9 mouse cellular contexts compared by ENCODE assay signal in genomic region chr11:86920111-86921080, GRCm38 (mm10).
DNase-seq lines count a peak whose midpoint lies in the region; ATAC-seq and TF ChIP-seq lines count a peak whose summit lies in the region.
"Had no signal": no experiment of that assay in that cellular context is flagged by ENCODE, and none has a peak within 500 bp of the region (broad histone marks: within the 10 kb centered on the region; RNA-seq: fewer than 3 reads in every experiment).

No protein-coding gene starts in this region.

- H3K9ac ChIP-seq in neural tube, embryonic 12.5 days: 0 out of 2 replicates have a peak overlapping the region, but pooled peaks have one; percentile 13

- 66% methylated on average over 20 of the region's 20 CpGs for WGBS in neural tube, embryonic 12.5 days

- H3K4me1 ChIP-seq in embryonic fibroblast, embryonic 13.5 days (ENCODE audit: control insufficient read depth, insufficient read depth, low read length): peaks cover 13% of the 10 kb centered on the region; the same call in 1 of the 2 replicates
- H3K4me1 ChIP-seq in neural tube, embryonic 12.5 days: no peaks in the 10 kb centered on the region

- TF ChIP-seq CTCF in embryonic fibroblast, embryonic 13.5 days (IDR thresholded peaks at IDR 0.05; ENCODE audit: borderline replicate concordance, insufficient read depth, low read length): no peak

- TF ChIP-seq POLR2A in embryonic fibroblast, embryonic 13.5 days (IDR thresholded peaks at IDR 0.05; ENCODE audit: low read depth, low read length): peak; percentile 34; the same call in 1 of the 2 replicates

- no peaks in the 10 kb centered on the region for H3K9me3 ChIP-seq in neural tube, embryonic 12.5 days

- no peak for DNase-seq in cerebellum, postnatal 4 days (ENCODE audit: low spot score in 2 of 2)
- peak; percentile 74 for DNase-seq in adrenal gland, postnatal 10 days
- DNase-seq in heart, postnatal 25 days (ENCODE audit: low spot score): peak; percentile 58
- DNase-seq in liver: peak; percentile 6

- no peak overlapping the region for H3K4me3 ChIP-seq in embryonic fibroblast, embryonic 13.5 days (ENCODE audit: insufficient read depth, low read length)
- no peak overlapping the region for H3K4me3 ChIP-seq in neural tube, embryonic 12.5 days
- H3K4me3 ChIP-seq: erythroblast, embryonic 14.5 days had no signal

- H3K27ac ChIP-seq in embryonic fibroblast, embryonic 13.5 days (ENCODE audit: insufficient read depth, low read length): peak overlapping the region; percentile 69
- H3K27ac ChIP-seq in neural tube, embryonic 12.5 days: no peak overlapping the region

- no peaks in the 10 kb centered on the region for H3K27me3 ChIP-seq in neural tube, embryonic 12.5 days (replicated peaks)

- peak; percentile 69 for ATAC-seq in cerebellum, adult (ENCODE audit: insufficient number of reproducible peaks, low FRiP score, low TSS enrichment)
- no peak for ATAC-seq in neural tube, embryonic 12.5 days (ENCODE audit: low FRiP score, low read depth)
- no peak for ATAC-seq in erythroid progenitor cell, adult 5-6 weeks (replicated peaks; ENCODE audit: low FRiP score, poor library complexity, severe bottlenecking)

- H3K4me2 ChIP-seq in neural tube, embryonic 12.5 days (replicated peaks): no peak overlapping the region

- intact Hi-C loops in heart, postnatal 25 days (cut with DNase I): loop anchor here (2.0 kb wide), 3 partner anchors 26 to 72 kb away; partner anchors contain the start of gene Ypel2

- H3K36me3 ChIP-seq in neural tube, embryonic 12.5 days: no peaks in the 10 kb centered on the region

Comparison
In these comparisons a context has a peak if more than half of its experiments do, and no peak if none do; other contexts are left out.
1. DNase-seq: peak in adrenal gland, postnatal 10 days (single experiment), heart, postnatal 25 days (single experiment) and liver (single experiment); none in cerebellum, postnatal 4 days (0 of 2).